Mouse (Mus musculus): ENCODE measurements around the gene Pnma1. TPM values are rescaled to one million over a fixed set of nuclear protein-coding genes. Genes with fewer than 3 reads are reported as not detected.
A peak's percentile ranks its signal among the peaks of the same experiment; 100 is the strongest.

Pnma1 gene
- polyA plus RNA-seq (2016; fragmentation: Nextera tagmentation; extraction: Ambion mirVana) = 1.3 and 1.8 TPM in 2 replicates

DNA sequence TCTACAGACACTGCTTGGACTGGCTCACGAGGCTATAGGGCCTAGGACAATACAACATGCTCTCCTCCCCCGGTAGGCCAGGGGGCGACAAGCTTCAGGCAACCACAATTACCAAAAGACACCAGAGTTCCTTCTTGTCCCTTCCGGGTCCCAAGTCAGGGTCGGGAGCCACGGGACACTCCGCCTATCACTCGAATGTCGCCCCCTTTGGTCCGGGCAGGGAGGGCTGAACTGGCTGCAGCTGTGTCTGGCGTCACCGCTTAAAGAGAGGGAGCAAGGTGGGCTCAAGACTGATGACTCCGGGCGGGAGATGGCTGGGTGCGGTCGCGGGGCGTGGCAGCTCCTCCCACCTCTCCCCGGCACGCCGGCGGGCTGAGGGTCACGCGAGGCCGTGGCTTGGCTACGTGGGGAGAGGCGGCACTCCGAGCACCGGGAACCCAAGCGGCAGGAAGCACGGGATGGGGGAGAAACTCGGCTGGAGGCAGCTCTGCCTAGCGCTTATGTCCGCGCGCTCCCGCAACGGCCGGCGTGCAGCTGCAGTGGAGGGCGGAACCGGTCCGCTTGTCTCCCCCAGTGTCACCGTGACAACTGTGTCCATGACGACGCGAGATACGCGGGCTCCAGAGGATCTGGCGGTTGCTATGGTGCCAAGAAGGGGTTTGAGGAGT is at the start of gene Pnma1:
Gene Pnma1 (minus strand): TSS at position 536 of the 668 bp plus-strand sequence.
- peaks cover 41% of the 10 kb centered on the region for H3K36me3 ChIP-seq (replicated peaks)
- DNase-seq (ENCODE audit: extremely low spot score, low spot score) = peak; percentile 90
- no peaks in the 10 kb centered on the region for H3K9me3 ChIP-seq
- peak within 1 kb of the TSS; percentile 86 for H3K27ac ChIP-seq
- H3K27me3 ChIP-seq (ENCODE audit: poor library complexity, severe bottlenecking) = no peaks in the 10 kb centered on the region; the same call in 1 of the 2 replicates
- peak within 1 kb of the TSS; percentile 73 for H3K4me3 ChIP-seq
- peaks cover 46% of the 10 kb centered on the region for H3K4me1 ChIP-seq
- WGBS = 1% methylated on average over 50 of the region's 50 CpGs

DNA sequence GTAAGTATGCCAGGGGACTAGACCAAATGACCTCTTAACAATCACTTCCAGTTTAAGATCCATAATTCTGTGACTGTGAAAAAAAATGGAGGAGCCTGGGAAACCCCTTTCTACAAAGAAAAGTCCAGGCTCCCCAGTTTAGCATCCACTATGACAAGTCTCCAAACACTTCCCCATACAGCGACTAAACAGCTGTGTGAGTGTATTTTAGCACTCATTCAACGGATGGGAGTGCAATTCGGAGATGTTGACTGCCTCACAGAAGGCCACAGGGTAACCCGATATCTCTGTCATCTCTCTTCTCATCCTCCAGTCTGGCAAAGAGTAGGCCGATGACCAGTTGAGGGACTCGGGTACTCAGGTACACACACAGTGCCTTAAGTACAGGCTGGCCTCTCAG is 46.9 kb upstream of the Pnma1 start:
- Histone ChIP-seq H3K9me3 (no peaks in the 10 kb centered on the region), H3K4me3 (no peak overlapping the region), H3K27me3 (ENCODE audit: poor library complexity, severe bottlenecking) (no peaks in the 10 kb centered on the region), H3K4me1 (peaks cover 90% of the 10 kb centered on the region), H3K27ac (no peak overlapping the region), H3K36me3 (replicated peaks) (peaks cover 8% of the 10 kb centered on the region)
- WGBS = 56% methylated on average over 6 of the region's 6 CpGs
- DNase-seq (ENCODE audit: extremely low spot score, low spot score) = no peak

DNA sequence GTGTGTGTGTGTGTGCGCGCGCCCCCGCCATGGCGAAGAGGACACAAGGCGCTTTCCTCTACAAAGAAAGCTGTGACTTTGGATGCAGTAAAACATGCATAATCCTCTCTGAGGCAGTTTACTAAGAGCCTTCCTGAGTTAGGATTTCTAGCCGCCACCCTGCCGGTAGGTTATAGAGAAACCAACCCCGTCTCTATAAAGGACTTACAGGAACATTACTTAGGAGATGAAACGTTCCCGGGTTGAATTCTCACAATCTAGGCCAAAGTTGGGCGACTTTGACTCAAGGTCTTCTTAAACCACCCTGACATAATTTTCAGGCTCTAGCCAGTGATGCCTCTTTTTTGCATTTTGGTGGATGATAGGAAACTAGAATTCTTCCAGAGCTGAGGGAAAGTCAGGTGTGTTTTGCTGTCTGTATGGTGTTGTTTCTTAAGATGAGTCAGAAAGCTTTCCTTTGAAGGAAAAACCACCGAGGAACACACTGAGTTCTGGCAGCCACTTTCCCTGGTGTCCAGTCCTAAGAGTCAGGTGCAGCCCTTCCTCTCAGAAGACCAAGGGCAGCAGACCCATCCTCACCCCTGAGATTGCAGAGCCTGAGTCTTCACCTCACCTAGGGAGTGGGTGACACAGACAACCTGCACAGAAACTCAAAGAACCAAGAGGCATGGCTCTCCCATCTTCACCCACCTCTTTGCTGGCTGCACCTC is 46.3 kb upstream of the Pnma1 start:
- no peak for DNase-seq (ENCODE audit: extremely low spot score, low spot score)
- no peaks in the 10 kb centered on the region for H3K27me3 ChIP-seq (ENCODE audit: poor library complexity, severe bottlenecking)
- H3K9me3 ChIP-seq = no peaks in the 10 kb centered on the region
- 0 out of 2 replicates have a peak, but pooled peaks cover 8% of the 10 kb centered on the region for H3K36me3 ChIP-seq (replicated peaks)
- H3K27ac ChIP-seq = peak overlapping the region; percentile 96
- WGBS = 6% methylated on average over 13 of the region's 13 CpGs
- peaks cover 96% of the 10 kb centered on the region for H3K4me1 ChIP-seq
- H3K4me3 ChIP-seq = peak overlapping the region; percentile 85

DNA sequence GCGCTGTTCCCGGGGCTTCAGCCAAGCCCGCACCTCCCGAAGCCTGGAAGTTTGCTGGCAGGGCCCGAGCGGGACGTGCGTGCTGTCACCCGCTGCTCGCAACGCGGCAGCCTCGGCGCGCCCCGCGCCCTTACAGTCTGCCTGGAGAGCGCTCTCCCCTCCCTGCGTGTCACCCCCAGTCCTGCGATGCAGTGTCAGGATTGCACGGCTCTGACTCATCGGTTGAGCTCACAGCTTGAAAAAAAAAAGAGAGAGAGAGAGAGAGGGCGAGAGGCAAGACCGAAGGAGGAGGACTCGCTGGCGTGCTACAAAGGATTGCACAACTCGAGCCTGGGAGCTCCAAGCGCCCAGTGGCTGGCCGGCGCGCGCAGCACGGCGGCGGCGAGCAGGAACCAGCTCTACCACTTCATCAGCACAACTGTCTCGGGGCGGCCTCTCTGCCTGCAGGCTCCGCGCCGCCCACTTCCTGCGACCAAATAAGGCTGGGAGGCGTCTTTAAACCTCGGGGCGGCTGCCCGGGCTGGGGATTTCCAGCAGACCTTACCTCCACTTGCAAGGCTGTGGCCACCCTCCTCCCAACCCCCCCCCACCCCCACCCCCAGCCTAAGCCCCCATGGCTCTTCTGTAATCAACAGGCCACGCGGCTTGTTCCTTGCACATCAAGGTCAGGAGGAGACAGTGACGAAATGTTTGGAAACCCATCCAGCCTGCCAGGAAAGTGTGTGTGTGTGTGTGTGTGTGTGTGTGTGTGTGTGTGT is 45.5 kb upstream of the Pnma1 start:
- peak; percentile 94 for DNase-seq (ENCODE audit: extremely low spot score, low spot score)
- no peaks in the 10 kb centered on the region for H3K9me3 ChIP-seq
- peak overlapping the region; percentile 85 for H3K4me3 ChIP-seq
- H3K4me1 ChIP-seq = peaks cover 99% of the 10 kb centered on the region
- H3K27me3 ChIP-seq (ENCODE audit: poor library complexity, severe bottlenecking) = no peaks in the 10 kb centered on the region
- 0 out of 2 replicates have a peak, but pooled peaks cover 8% of the 10 kb centered on the region for H3K36me3 ChIP-seq (replicated peaks)
- peak overlapping the region; percentile 96 for H3K27ac ChIP-seq
- WGBS = under 1% methylated on average over 49 of the region's 49 CpGs

DNA sequence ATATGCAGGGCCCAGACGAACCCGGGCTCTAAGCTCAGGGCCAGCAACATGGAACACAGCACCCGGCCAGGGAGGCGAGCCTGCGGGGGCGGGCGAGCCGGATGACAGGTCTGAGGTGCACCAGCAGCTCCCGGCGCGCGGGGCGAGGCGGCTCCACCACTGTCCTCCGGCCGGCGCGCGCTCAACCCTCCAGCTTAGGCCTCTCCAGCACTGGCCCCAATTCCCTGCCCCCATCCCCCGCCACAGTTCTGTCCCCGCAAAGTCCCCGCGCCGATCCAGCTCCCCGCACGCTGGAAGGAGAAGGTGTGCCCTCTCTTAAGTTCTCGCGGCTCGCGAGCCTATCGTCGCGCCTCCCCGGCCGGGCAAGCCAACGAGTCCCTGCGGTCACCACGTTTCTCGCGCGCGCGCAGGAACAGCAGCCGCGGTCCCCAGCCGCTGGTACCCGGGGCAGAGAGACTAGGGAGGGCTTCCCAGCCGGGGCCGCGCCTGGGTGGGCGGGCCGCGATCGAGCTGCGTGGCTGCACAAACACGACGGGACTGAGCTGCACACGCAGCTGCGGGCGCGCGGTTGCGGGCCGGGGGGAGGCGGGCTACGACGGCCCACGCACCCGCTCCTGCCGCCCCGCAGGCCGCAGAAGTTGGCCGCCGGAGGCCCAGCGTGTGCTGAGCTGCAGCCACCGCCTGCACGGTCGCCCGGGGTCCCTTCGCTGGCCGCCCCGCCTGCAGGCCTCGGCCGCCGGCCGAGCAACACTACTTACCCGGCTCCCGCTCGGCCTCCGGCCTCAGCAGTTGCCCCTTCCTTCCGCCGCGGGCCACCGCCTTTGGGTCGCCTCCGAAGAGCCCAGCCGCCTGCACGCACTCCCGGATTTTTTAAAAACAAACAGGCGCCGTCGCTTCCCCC is 44.7 kb upstream of the Pnma1 start:
- under 1% methylated on average over 89 of the region's 102 CpGs for WGBS
- peak overlapping the region; percentile 96 for H3K27ac ChIP-seq
- no peaks in the 10 kb centered on the region for H3K9me3 ChIP-seq
- peaks cover 99% of the 10 kb centered on the region for H3K4me1 ChIP-seq
- peaks cover 8% of the 10 kb centered on the region; the same call in 1 of the 2 replicates for H3K36me3 ChIP-seq (replicated peaks)
- peak; percentile 78 for DNase-seq (ENCODE audit: extremely low spot score, low spot score)
- peak overlapping the region; percentile 85 for H3K4me3 ChIP-seq
- H3K27me3 ChIP-seq (ENCODE audit: poor library complexity, severe bottlenecking) = no peaks in the 10 kb centered on the region

DNA sequence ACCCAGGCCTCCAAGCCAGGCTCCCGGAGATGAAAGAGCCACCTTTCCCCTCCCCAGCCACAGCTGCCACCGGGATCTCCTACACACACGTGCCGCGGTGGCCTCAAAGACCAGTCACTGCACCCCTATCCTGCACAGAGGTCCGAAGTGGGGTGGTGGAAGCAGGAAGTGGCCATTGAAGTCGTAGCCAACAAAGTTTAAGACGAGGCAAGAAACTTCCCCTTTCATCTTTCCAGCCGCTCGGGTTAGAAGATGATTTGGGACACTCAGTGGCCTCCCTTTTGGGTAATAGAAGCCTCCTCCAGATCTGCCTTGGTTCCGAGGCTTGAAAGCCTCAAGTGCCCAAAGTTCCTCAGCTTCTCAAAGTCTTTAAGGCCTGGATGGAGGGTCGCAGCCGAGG is 44.0 kb upstream of the Pnma1 start:
- Histone ChIP-seq H3K27me3 (ENCODE audit: poor library complexity, severe bottlenecking) (no peaks in the 10 kb centered on the region), H3K4me3 (peak overlapping the region; percentile 85), H3K9me3 (no peaks in the 10 kb centered on the region), H3K4me1 (peaks cover 99% of the 10 kb centered on the region), H3K36me3 (replicated peaks) (peaks cover 15% of the 10 kb centered on the region), H3K27ac (peak overlapping the region; percentile 96)
- WGBS = under 1% methylated on average over 13 of the region's 13 CpGs
- DNase-seq (ENCODE audit: extremely low spot score, low spot score) = no peak

DNA sequence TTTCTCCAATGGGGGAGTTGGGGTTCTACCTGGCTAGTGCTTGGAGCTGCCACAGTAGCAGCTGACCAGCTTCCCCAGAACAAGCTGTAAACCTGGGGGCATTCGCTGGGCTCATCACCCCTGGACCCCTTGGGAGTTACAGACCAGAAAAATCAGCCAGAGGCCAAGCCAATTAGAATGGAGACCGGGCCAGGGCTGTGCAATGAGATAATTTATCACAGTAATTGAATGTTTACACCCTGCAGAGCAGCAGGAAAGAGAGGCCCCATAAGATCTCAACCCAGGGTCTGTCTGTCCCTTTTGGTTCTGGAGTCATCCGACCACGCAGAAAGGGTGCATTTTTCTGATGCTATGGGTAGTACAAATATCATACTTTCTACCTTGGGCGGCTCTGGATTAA is 43.5 kb upstream of the Pnma1 start:
- WGBS = 27% methylated on average over 5 of the region's 5 CpGs
- H3K27me3 ChIP-seq (ENCODE audit: poor library complexity, severe bottlenecking) = no peaks in the 10 kb centered on the region
- peak overlapping the region; percentile 96 for H3K27ac ChIP-seq
- peaks cover 1% of the 10 kb centered on the region; the same call in 1 of the 2 replicates for H3K9me3 ChIP-seq
- no peak for DNase-seq (ENCODE audit: extremely low spot score, low spot score)
- peaks cover 20% of the 10 kb centered on the region for H3K36me3 ChIP-seq (replicated peaks)
- H3K4me1 ChIP-seq = peaks cover 99% of the 10 kb centered on the region
- H3K4me3 ChIP-seq = peak overlapping the region; percentile 85

DNA sequence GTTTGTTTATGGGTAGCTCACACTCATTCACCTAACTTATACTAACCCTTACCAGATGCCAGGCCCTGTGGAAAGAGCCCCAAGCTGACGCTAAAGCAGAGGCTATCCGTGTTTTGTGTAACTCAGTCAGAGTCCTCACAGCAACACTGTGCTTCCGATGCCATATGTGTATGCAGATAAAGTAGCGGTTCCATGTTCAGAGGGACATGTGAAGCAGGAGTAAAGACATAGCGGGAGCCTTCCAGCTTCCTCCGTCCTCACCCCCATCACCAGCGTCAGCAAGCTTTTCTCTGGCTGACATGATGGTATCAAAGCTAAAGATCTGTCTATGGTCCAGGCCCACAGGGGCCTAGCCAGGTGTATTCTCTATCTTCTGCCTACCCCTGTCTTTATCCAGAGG is 42.9 kb upstream of the Pnma1 start:
- DNase-seq (ENCODE audit: extremely low spot score, low spot score) = no peak
- Histone ChIP-seq H3K36me3 (replicated peaks) (peaks cover 26% of the 10 kb centered on the region), H3K27ac (peak overlapping the region; percentile 96; the same call in 1 of the 2 replicates), H3K4me3 (peak overlapping the region; percentile 85), H3K27me3 (ENCODE audit: poor library complexity, severe bottlenecking) (no peaks in the 10 kb centered on the region), H3K9me3 (peaks cover 6% of the 10 kb centered on the region; the same call in 1 of the 2 replicates), H3K4me1 (peaks cover 96% of the 10 kb centered on the region)
- WGBS = 78% methylated on average over 7 of the region's 7 CpGs

DNA sequence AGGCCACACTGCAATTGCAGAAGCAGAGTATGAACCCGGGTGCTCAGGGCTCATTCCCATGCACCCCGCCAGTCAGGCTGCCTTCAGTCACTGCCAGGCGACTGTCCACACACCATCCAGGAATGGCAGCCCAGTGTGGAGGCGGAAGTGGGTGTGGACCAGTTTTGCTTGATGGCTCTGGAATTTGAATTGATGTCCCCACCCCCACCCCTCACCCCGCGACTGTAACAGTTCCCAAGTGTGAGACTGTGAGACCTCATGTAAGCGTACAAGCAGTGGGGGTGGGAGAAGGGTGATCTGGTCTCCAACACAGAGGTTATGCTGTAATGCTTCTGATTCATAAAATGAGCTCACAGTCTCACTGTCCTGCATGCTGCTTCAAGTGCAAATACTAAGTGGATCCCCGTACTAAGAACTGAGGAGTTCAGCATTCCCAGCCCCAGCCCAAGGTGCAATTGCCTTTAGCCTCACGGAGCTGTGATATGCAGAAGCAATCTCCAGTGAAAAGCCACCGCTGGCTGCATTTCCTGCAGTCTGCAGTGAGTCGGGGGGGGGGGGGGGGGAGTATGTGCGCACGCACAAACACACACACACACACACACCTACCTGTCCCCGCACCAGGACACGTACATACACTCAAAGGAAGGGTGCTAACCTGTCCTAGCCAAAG is 42.0 kb upstream of the Pnma1 start:
- Histone ChIP-seq H3K9me3 (peaks cover 6% of the 10 kb centered on the region; the same call in 1 of the 2 replicates), H3K27ac (0 out of 2 replicates have a peak overlapping the region, but pooled peaks have one; percentile 20), H3K27me3 (ENCODE audit: poor library complexity, severe bottlenecking) (no peaks in the 10 kb centered on the region), H3K4me1 (peaks cover 86% of the 10 kb centered on the region), H3K36me3 (replicated peaks) (peaks cover 34% of the 10 kb centered on the region), H3K4me3 (peak overlapping the region; percentile 14; the same call in 1 of the 2 replicates)
- 66% methylated on average over 15 of the region's 15 CpGs for WGBS
- DNase-seq (ENCODE audit: extremely low spot score, low spot score) = no peak

DNA sequence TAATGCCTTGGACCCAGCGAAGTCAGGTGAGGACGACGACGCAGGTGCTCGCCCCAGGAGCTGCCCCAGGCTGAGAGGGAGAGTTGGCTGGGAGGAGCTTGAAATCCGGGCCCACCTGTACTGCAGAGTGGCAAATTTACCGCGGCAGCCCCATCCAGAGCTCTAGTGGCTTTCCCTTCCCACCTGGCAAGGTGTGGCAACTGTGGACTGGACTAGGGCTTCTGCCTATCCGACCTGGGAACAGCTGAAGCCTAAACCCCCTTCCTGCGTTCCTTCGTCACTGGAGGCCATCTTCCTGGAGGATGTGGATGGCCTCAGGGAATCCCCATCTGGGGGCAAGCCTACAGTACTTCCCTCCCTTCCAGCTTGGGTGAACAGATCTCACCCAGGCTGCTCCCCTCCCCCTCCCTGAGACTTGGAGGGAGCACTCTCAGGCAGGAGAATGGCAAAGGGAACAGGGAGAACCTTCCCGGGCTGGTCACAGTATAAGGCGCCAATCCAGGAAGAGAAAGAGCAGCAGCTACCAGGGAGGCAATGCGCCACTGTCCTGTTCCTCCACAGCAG is 40.7 kb upstream of the Pnma1 start:
- H3K4me1 ChIP-seq = peaks cover 73% of the 10 kb centered on the region
- H3K9me3 ChIP-seq = peaks cover 6% of the 10 kb centered on the region; the same call in 1 of the 2 replicates
- DNase-seq (ENCODE audit: extremely low spot score, low spot score) = no peak
- peak overlapping the region; percentile 62; the same call in 1 of the 2 replicates for H3K27ac ChIP-seq
- peaks cover 44% of the 10 kb centered on the region for H3K36me3 ChIP-seq (replicated peaks)
- H3K4me3 ChIP-seq = no peak overlapping the region
- H3K27me3 ChIP-seq (ENCODE audit: poor library complexity, severe bottlenecking) = no peaks in the 10 kb centered on the region
- 67% methylated on average over 14 of the region's 14 CpGs for WGBS

Data from forebrain, embryonic 10.5 days (tissue).